Mouse (Mus musculus): ENCODE measurements around the gene Ccl2. TPM values are rescaled to one million over a fixed set of nuclear protein-coding genes. Genes with fewer than 3 reads are reported as not detected.

Gene Ccl2
- total and polyA plus RNA-seq, 2 experiments from 2014 or later: 1.5 TPM; not detected in 1

DNA sequence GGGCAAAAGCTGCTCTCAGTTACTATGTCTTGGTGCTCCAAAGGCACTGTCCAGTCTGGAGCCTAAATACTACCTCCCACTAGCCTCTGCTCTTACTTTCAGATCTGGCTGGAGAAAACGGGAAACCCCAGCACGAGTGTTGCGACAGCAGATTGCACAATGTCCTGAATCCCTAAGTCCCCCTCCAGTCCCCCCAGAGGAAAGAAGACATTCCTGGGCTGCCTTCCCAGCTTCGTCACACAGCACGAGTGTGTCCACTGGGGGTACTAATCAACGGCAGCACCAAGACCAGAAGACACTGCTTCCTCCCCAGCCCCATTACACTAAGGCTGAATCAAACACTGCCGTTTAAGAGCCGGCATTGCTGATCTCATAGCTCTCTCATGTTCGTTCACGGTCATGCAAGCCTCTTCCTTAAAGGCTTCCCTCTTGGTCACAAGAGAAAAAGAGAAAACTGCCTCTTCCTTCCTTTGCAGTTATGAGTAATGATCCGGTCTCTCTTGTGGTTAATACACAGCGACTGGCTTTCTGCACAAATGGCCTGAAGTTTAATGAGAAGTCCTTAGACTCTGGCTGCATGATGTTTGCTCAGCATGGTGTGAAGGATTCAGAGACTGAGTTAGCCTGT lies 28.5 kb upstream of the Ccl2 start:
- ATAC-seq (no peak; the same call in 1 of the 2 replicates), DNase-seq (ENCODE audit: low spot score) (peak; percentile 30)
- WGBS: 41% methylated on average over 12 of the region's 12 CpGs
- H3K36me3 ChIP-seq (ENCODE audit: insufficient read depth, low read length): no peaks in the 10 kb centered on the region
- no peak overlapping the region for H3K4me3 ChIP-seq (ENCODE audit: low read length)
- H3K27me3 ChIP-seq (ENCODE audit: insufficient read depth, low read length): no peaks in the 10 kb centered on the region
- no peak overlapping the region for H3K4me2 ChIP-seq (ENCODE audit: low read depth, low read length)
- H3K9ac ChIP-seq (replicated peaks; ENCODE audit: low read length): no peak overlapping the region
- H3K9me3 ChIP-seq (ENCODE audit: low read length): no peaks in the 10 kb centered on the region
- no peaks in the 10 kb centered on the region for H3K4me1 ChIP-seq (ENCODE audit: insufficient read depth, low read length)
- H3K27ac ChIP-seq: peak overlapping the region; percentile 27; the same call in 1 of the 2 replicates
- no peak for TF ChIP-seq CTCF (IDR thresholded peaks at IDR 0.05; ENCODE audit: low read depth)

DNA sequence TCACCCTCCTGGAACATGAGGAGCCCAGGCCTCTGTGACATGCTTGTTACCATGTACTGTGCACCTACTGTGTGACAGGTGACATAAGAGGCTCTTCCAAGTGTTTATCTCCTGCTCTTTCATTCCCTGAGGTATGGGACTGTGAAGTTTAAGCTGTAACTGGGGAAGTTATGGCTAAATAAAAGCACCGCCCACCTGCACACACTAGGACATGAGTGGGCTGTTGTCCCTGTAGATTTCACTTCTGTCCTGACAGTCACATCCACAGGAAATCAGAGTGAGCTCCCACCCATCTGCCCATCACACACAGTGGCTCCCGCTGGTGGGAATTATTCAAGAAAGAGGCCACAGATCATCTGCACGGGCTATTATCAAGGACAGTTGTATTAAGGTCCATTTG lies 25.3 kb upstream of the Ccl2 start:
- no peak overlapping the region for H3K4me2 ChIP-seq (ENCODE audit: low read depth, low read length)
- no peaks in the 10 kb centered on the region for H3K36me3 ChIP-seq (ENCODE audit: insufficient read depth, low read length)
- H3K4me3 ChIP-seq (ENCODE audit: low read length): no peak overlapping the region
- DNase-seq (ENCODE audit: low spot score): no peak
- no peaks in the 10 kb centered on the region for H3K9me3 ChIP-seq (ENCODE audit: low read length)
- no peak overlapping the region for H3K9ac ChIP-seq (replicated peaks; ENCODE audit: low read length)
- H3K27me3 ChIP-seq (ENCODE audit: insufficient read depth, low read length): no peaks in the 10 kb centered on the region
- no peaks in the 10 kb centered on the region for H3K4me1 ChIP-seq (ENCODE audit: insufficient read depth, low read length)
- no peak for ATAC-seq
- TF ChIP-seq CTCF (IDR thresholded peaks at IDR 0.05; ENCODE audit: low read depth): no peak
- no peak overlapping the region for H3K27ac ChIP-seq
- 92% methylated on average over 3 of the region's 3 CpGs for WGBS

DNA sequence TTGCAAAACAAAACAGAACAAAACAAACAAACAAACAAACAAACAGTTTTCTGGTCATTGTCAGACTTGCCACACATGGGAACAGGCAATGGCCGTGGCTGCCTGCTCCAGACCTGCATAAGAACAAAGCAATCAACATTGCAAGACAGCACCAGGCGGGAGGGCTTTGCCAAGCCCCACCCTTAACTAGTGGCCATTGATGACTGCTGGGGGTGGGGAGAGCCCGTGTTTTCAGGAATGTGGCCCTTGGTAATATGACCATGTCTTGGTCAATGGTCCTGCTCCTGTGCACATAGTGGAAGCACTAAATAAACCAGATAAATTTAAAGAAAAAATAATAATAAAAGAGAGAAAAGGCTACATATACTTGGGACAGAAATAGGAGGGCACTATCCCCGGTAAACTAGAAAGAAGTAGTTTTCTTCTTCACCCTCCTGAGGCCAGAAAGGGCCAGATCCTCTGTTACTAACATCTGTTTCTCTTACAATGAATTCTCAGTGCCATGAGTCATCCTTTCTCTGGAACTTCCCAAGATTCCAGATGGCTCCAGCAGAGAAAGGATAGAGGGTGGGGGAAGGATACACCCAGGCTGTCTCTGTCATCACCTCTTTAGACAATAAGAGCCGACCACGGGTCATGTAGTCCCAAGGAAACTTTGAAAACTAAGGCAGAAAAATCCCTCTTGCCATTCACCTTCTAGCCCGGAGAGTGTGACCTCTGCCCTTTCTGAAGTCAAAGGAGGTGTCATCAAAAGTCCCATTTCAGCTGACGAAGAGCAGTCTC lies 23.8 kb upstream of the Ccl2 start:
- H3K9me3 ChIP-seq (ENCODE audit: low read length): no peaks in the 10 kb centered on the region
- ATAC-seq: no peak
- H3K4me3 ChIP-seq (ENCODE audit: low read length): no peak overlapping the region
- no peaks in the 10 kb centered on the region for H3K36me3 ChIP-seq (ENCODE audit: insufficient read depth, low read length)
- no peak for DNase-seq (ENCODE audit: low spot score)
- 50% methylated on average over 8 of the region's 8 CpGs for WGBS
- H3K4me2 ChIP-seq (ENCODE audit: low read depth, low read length): no peak overlapping the region
- H3K9ac ChIP-seq (replicated peaks; ENCODE audit: low read length): no peak overlapping the region
- no peak overlapping the region for H3K27ac ChIP-seq
- TF ChIP-seq CTCF (IDR thresholded peaks at IDR 0.05; ENCODE audit: low read depth): no peak
- H3K27me3 ChIP-seq (ENCODE audit: insufficient read depth, low read length): no peaks in the 10 kb centered on the region
- H3K4me1 ChIP-seq (ENCODE audit: insufficient read depth, low read length): no peaks in the 10 kb centered on the region

DNA sequence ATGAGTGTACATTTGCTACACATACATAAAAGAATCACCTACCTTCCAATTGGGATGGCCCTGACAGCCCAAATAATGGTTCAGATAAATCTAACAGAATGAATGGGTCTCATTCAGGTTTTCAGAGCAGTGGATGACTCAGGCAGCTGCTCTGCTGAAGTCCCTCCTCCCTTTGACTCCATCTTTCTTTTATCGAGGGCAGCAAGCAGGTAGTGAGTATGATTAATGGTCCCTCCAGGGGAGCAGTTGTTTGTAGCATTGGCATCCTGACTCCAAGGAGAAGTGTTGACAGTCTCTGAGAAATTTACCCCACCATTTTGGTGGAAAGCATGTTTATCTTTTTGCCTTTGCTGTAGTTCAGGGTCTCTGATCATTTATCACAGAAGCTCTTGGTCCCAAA lies 21.6 kb upstream of the Ccl2 start:
- Histone ChIP-seq H3K27me3 (ENCODE audit: insufficient read depth, low read length) (no peaks in the 10 kb centered on the region), H3K27ac (no peak overlapping the region), H3K9ac (replicated peaks; ENCODE audit: low read length) (no peak overlapping the region), H3K9me3 (ENCODE audit: low read length) (no peaks in the 10 kb centered on the region), H3K4me1 (ENCODE audit: insufficient read depth, low read length) (no peaks in the 10 kb centered on the region), H3K4me3 (ENCODE audit: low read length) (no peak overlapping the region), H3K4me2 (ENCODE audit: low read depth, low read length) (no peak overlapping the region), H3K36me3 (ENCODE audit: insufficient read depth, low read length) (no peaks in the 10 kb centered on the region)
- no peak for DNase-seq (ENCODE audit: low spot score)
- no peak for TF ChIP-seq CTCF (IDR thresholded peaks at IDR 0.05; ENCODE audit: low read depth)
- WGBS: 28% methylated on average over 1 of the region's 1 CpGs
- ATAC-seq: no peak

DNA sequence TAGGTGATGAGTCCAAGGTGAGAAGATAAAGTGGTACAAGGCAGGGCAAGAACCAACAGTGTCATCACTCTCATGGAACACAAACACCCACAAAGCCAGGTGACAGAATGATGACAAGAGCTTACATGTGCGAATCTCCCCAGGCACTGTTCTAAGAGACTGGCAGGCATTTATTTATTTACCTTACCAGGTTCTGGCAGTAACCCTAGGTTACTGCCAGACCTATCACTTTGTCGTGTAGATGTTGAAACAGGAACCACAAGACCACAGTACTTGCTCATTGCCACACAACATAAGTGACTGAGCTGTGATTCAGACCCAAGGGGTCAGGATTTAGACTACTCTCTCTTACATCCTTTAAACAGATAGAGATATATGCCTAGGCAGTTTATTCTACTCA lies 20.3 kb upstream of the Ccl2 start:
- 75% methylated on average over 2 of the region's 2 CpGs for WGBS
- no peaks in the 10 kb centered on the region for H3K4me1 ChIP-seq (ENCODE audit: insufficient read depth, low read length)
- no peak overlapping the region for H3K4me3 ChIP-seq (ENCODE audit: low read length)
- H3K27ac ChIP-seq: no peak overlapping the region
- H3K4me2 ChIP-seq (ENCODE audit: low read depth, low read length): no peak overlapping the region
- DNase-seq (ENCODE audit: low spot score) (no peak), ATAC-seq (no peak)
- no peak overlapping the region for H3K9ac ChIP-seq (replicated peaks; ENCODE audit: low read length)
- TF ChIP-seq CTCF (IDR thresholded peaks at IDR 0.05; ENCODE audit: low read depth): no peak
- H3K9me3 ChIP-seq (ENCODE audit: low read length): no peaks in the 10 kb centered on the region
- no peaks in the 10 kb centered on the region for H3K36me3 ChIP-seq (ENCODE audit: insufficient read depth, low read length)
- no peaks in the 10 kb centered on the region for H3K27me3 ChIP-seq (ENCODE audit: insufficient read depth, low read length)

DNA sequence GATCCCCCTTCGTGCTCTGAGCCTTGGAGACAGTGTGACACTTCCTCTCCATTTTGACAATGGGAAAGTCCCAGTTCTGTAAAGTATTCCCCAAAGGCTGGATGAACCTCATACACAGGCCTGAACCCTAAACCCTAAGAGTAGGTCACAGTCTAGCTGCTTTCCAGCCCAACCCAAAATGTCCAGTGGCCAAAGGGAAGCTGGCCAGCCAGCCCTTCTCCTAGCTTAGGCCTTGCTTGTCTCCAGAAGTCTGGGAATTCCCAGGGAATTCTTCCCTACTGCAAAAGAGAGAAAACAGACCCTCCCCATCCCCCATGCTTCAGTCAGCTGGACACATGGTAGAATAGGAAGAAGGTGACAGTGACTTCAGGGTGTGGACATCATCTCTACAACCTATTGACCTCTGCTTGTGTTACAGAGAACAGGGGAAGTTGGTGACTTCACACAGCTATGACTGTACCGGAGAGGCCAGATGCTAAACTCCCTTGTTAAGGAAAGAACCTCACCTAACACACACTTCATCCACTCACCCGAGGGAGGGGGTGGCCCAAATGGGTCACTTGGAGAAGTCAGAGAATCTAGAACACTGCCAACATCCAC lies 19.1 kb upstream of the Ccl2 start:
- Histone ChIP-seq H3K9ac (replicated peaks; ENCODE audit: low read length) (no peak overlapping the region), H3K4me3 (ENCODE audit: low read length) (no peak overlapping the region), H3K9me3 (ENCODE audit: low read length) (no peaks in the 10 kb centered on the region), H3K36me3 (ENCODE audit: insufficient read depth, low read length) (no peaks in the 10 kb centered on the region), H3K4me2 (ENCODE audit: low read depth, low read length) (no peak overlapping the region), H3K4me1 (ENCODE audit: insufficient read depth, low read length) (no peaks in the 10 kb centered on the region), H3K27me3 (ENCODE audit: insufficient read depth, low read length) (no peaks in the 10 kb centered on the region), H3K27ac (no peak overlapping the region)
- DNase-seq (ENCODE audit: low spot score): no peak
- WGBS: 75% methylated on average over 3 of the region's 3 CpGs
- no peak for TF ChIP-seq CTCF (IDR thresholded peaks at IDR 0.05; ENCODE audit: low read depth)
- ATAC-seq: no peak
